Mouse (Mus musculus): ENCODE measurements around the gene Cd164. TPM values are rescaled to one million over a fixed set of nuclear protein-coding genes. Genes with fewer than 3 reads are reported as not detected.
A peak's percentile ranks its signal among the peaks of the same experiment; 100 is the strongest.

Gene Cd164
- 10 to 100 TPM; 56.8 to 67.2 TPM for total RNA-seq (2021)
- long read RNA-seq, experiment 1, transcript Cd164-201 (6 exons, 2,922 nt): major isoform, 27 of 28 reads
- long read RNA-seq, experiment 1, partial matches to known transcripts: 0 of 28 reads
- long read RNA-seq, experiment 1, other reads (novel, unspliced or antisense): 1 of 28 reads
- long read RNA-seq, experiment 2, transcript Cd164-201 (6 exons, 2,922 nt): major isoform, 31 of 36 reads
- long read RNA-seq, experiment 2, partial matches to known transcripts: 0 of 36 reads
- long read RNA-seq, experiment 2, other reads (novel, unspliced or antisense): 5 of 36 reads

DNA sequence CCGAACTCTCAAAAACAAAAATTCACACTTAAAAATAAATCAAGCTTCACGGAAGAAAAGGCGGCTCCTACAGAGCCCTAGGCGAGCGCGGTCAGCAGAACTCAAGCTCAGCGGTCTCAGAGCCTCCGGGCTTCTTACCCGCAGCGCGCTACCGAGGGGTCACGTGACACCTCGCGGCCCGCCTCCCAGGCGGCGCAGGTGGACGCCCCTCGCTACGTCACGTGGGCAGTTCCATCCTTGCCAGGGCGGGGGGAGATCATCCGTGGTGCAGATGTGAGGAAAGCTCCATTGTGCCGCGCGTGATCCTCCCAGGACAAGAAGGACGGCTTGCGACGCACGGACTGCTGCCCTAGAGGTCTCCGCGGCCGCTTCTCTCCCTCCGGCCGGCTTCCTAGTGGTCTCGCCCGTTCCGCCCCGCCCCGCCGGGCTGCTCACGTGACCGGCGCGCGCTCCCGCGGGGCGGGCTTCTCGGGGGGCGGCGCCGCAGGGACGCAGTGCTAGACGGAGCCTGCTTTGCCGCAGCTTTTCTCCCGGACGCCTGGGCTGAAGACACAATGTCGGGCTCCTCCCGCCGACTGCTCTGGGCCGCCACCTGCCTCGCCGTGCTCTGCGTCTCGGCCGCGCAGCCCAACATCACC is at the start of gene Cd164:
Gene Cd164, plus strand, starts transcription at position 434 of the 638 bp plus-strand sequence.
- H3K4me3 ChIP-seq: peak within 1 kb of the TSS; percentile 73

DNA sequence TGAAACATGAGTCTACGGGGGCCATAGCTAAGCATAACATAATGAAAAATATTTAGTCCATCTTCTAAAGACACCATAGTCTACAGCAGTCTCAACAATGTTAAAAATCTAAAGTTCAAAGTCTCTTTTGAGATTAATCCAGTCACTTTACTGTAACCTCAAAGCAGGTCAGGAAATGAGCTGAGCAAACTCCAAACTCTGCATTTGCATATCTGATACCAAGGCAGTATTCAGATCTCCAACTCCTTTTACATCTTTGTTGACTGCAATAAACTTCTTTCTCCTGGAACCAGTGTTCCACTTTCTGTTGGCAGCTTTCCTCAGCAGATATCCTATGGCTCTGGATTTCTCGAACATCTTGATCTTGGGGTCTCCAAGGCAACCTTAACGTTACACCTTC is 48.5 kb upstream of the Cd164 start:
- TF ChIP-seq CTCF (conservative IDR thresholded peaks at IDR 0.05): no peak
- no peak for DNase-seq (ENCODE audit: low spot score in 2 of 2)
- Histone ChIP-seq H3K4me3 (no peak overlapping the region), H3K27ac (no peak overlapping the region)

More for the DNA sequence above, at the start of gene Cd164:
- peak; percentile 87 to 89 for DNase-seq (ENCODE audit: low spot score in 2 of 2)
- peak within 1 kb of the TSS; percentile 100 for H3K27ac ChIP-seq
- no peak for TF ChIP-seq CTCF (conservative IDR thresholded peaks at IDR 0.05)

DNA sequence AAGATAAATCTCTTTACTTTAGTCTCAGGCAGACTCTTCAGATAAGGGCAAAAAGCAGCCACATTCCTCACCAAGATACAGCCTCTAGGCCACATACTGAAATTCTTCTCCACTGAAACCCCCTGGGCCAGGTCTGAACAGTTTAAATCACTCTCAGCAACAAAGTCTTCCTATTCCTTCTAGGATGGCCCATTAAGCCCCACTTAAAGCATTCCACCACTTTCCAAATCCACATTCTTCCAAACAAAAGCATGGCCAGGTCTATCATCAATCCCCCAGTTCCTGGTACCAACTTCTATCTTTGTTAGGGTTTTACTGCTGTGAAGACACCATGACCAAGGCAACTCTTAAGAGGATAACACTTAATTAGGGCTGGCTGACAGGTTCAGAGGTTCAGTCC is 46.7 kb upstream of the Cd164 start:
- no peak for DNase-seq (ENCODE audit: low spot score in 2 of 2)
- Histone ChIP-seq H3K27ac (no peak overlapping the region), H3K4me3 (no peak overlapping the region)
- no peak for TF ChIP-seq CTCF (conservative IDR thresholded peaks at IDR 0.05)

DNA sequence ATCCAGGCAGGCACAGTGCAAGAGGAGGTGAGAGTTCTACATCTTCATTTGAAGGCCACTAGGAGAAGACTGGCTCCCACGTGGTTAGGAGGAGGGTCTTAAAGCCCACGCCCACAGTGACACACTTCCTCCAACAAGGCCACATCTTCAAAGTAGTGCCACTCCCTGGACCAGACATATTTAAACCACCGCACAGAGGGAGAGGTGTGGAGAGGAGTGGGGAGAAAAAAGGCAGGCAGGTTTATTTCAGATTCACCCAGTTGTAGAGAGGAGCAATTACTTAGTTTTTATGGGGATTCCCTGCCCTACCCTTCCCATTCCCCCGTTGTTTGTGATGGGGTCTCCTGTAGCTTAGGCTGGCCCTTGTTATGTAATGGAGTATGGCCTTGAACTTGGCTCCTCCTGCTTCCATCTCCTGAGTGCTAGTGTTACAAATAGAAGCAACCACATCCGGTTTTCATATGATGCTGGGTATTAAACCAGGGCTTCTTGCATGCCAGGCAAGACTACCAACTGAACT is 46.2 kb upstream of the Cd164 start:
- H3K4me3 ChIP-seq: no peak overlapping the region
- H3K27ac ChIP-seq: no peak overlapping the region
- TF ChIP-seq CTCF (conservative IDR thresholded peaks at IDR 0.05): no peak
- no peak for DNase-seq (ENCODE audit: low spot score in 2 of 2)

DNA sequence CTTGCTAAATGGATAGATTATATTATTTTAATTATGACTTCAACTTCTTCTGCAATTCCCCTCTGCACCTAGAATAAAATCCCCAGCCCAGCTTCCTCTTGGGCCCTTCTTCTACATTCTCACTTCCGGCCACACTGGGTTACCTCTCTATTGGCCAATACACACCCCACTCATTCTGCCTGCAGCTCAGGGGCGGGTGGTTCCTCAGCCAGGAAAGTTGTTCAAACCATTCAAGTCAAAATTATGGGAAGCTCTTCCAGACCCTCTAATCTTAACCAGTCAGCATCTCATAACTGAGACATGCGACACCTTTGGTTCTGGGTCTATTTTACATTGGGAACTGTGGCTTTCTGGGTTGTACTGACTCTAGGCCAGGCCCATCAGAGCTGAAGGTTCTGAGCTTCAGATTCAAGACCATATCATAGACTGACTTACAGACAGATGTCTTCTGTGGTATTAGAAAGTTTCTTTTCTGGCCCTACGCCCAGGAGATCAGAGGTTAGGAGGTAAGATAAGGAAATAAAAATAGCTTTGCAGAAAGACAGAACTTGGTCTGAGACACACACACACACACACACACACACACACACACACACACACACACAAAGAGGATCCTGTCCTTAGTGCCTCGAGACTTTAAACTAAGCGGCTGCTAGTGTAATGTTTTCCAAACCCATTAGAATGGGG is 45.3 kb upstream of the Cd164 start:
- no peak for TF ChIP-seq CTCF (conservative IDR thresholded peaks at IDR 0.05)
- no peak overlapping the region for H3K4me3 ChIP-seq
- DNase-seq (ENCODE audit: low spot score in 2 of 2): no peak
- H3K27ac ChIP-seq: no peak overlapping the region

DNA sequence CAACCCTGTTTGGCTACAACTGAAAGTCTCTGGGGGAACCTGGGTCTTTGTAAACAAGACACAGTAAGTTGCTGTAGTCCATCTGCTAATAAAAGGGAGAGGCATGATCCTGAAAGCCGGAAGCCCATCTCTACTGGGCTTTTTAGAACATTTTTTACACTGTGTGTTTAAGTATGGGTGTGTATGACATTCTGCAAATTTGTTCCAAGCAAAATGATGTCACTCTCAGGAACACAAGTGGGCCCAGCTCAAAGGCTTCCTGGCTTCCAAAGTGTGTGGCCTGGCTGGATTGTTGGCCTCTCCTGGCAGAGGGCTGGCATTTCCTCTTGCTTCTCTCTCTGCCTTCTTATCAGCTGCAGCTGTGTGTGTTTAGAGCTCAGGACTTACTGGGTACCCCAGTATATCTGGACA is 44.2 kb upstream of the Cd164 start:
- DNase-seq (ENCODE audit: low spot score in 2 of 2): no peak
- no peak for TF ChIP-seq CTCF (conservative IDR thresholded peaks at IDR 0.05)
- no peak overlapping the region for H3K4me3 ChIP-seq
- H3K27ac ChIP-seq: peak overlapping the region; percentile 46; the same call in 1 of the 2 replicates

DNA sequence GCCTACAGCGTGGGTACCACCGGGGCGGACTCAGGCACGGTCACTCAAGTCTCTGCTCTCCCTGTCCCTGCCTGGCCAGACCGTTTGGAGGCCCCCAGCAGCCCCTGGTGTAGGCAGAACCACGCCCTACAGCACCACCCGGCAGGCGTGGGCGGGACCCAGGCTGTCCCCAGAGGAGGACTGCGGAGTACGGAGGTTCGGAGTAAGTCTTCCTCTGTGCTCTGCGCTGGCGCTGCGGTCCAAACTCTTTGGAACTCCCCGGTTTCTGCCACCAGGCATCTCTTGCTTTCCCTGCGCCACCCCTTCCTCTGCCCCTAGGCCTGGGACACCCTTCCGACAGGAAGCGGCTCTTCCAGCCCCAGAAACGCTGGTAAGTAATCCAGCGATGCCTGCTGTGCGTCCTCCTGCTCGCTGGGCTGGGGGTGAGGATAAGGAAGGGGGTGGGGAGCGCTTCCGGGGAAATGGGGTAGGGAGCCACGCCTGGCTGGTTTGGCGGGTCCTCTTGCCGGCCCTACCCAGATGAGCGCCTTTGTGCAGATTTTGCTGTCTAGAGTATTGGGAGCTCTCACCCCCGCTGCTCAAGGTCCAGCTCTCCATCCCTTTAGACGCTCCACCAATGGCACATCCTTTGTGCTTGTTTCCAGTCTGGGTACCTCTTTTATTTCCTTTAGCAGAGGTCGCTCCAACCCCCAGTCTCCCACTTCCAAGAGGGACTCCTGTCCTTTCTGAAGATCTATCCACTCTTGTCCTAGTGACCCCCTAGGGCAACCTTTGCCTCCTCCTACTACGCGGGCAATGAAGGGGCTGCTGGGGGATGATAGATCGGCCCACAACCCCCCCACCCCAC is 42.8 kb upstream of the Cd164 start, which contains the start of gene Mical1:
Gene Mical1, plus strand, starts transcription at position 144 of the 847 bp plus-strand sequence.
- Histone ChIP-seq H3K27ac (peak within 1 kb of the TSS; percentile 81), H3K4me3 (peak within 1 kb of the TSS; percentile 62)
- peak in 1 of 2 experiments; percentile 28 for DNase-seq (ENCODE audit: low spot score in 2 of 2)
- no peak; the same call in 1 of the 2 replicates for TF ChIP-seq CTCF (conservative IDR thresholded peaks at IDR 0.05)

DNA sequence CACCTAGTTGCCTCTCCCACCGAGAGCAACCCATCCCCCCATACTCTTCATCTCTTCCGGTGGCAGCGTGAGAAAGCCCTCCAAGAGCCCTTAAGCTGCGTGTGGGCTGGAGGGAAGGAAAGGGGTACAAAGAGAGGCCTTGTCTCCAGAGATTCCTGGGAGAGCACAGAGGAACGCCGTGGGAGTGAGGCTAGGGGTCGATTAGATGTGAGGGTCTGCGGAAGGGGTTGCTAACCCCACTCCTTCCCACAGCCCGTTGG is 42.3 kb upstream of the Cd164 start:
- TF ChIP-seq CTCF (conservative IDR thresholded peaks at IDR 0.05): no peak

DNA sequence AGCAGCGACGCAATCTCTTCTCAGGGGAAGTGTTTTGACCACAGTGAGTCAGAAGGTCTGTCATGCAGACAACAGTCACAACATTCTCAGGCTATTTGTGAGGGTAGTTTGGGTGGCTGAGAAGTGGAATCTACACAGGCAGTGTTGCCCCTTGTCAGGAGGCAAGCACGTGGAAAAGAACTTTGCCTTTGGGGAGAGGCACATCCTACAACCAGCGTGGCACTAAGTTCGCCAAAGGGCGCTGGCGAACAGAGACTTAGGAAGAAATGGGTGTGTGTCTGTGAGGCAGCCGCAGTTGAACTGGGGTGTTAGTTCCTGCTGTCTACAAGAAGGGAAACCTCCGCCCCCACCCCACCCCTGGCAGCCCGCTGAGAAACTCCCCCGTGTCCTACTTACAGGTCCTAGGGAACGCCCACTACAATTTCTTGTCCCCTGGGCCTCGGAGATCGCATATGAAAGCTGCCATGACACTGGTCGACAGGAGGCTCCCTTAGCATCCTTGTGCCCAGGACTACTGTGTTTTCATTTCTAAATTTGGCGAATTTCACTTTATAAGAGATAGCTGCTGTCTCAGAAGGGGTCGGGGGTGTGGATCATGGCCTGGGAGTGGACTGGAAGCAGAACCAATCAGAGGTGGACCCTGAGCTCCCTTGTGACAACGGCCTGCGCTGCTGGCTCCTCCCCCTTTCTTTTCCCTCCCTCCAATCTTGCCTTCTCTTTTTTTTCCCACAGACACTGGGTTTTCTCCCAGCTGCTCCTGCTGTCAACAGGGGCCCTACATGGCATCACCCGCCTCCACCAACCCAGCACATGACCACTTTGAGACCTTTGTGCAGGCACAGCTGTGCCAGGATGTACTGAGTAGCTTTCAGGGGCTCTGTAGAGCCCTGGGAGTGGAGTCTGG is 41.7 kb upstream of the Cd164 start:
- peak overlapping the region; percentile 81 for H3K27ac ChIP-seq
- peak overlapping the region; percentile 62 for H3K4me3 ChIP-seq
- no peak for TF ChIP-seq CTCF (conservative IDR thresholded peaks at IDR 0.05)
- DNase-seq (ENCODE audit: low spot score in 2 of 2): peak; percentile 23 to 60

More for the DNA sequence above, 42.3 kb upstream of the Cd164 start:
- DNase-seq (ENCODE audit: low spot score in 2 of 2): no peak
- peak overlapping the region; percentile 81 for H3K27ac ChIP-seq
- peak overlapping the region; percentile 62 for H3K4me3 ChIP-seq

DNA sequence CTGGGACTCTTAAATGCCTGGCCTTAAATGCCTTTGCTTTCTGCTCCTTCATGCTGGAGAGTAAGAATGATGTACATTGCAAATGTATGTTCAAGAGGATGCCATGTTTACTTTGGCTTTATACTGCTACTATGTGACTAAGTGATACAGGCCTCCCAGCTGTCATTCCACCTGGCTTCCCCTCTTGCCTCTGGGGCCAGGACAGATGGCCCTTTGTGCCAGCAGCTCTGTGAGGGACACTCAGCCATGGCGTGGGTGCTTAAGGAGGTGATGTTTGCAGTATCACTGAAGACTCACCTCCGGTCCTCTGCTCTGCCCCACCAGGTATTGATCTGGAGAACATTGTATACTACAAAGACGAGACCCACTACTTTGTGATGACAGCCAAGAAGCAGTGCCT is 39.3 kb upstream of the Cd164 start:
- DNase-seq (ENCODE audit: low spot score in 2 of 2): no peak
- no peak overlapping the region for H3K27ac ChIP-seq
- TF ChIP-seq CTCF (conservative IDR thresholded peaks at IDR 0.05): no peak
- H3K4me3 ChIP-seq: no peak overlapping the region

Data from layer of hippocampus, adult 2 months (tissue).